Mouse (Mus musculus) spleen, adult 2 months (tissue): ENCODE measurements around the gene Orm3.

ENCODE experiments used
- CTCF ChIP-seq: fragments of 200-500 bp; IDR thresholded peaks from 2 replicates; pipeline ENCODE4 v1.5.1; 2011; ENCODE audit warnings: mild to moderate bottlenecking, inconsistent platforms; ENCODE audit not compliant: insufficient read depth, insufficient read length, insufficient replicate concordance; ENCODE audit errors: extremely low read depth
- POLR2A ChIP-seq: fragments of 200-500 bp; IDR thresholded peaks from 2 replicates; pipeline ENCODE4 v1.6.1; 2011; ENCODE audit warnings: low read depth, low read length, inconsistent platforms

DNA sequence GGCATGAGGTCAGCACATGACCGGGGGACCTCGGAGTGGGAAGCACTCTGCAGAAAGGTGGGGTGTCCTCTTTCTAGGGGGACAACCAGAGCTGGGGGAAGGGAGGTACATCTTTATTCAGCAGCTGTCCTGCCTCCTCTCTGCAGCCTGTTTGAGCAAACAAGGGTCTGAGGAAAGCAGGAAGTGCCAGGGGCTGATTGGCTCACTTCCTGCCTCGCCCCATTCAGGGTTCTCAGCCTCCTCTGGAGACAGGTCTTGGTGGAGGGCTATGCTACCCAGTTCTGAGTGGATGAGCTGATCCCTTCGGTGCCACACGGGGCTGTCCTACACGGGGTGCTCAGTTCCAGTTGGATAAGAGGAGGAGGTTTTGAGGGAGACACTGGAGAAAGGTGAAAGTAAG, 35.4 kb downstream of the Orm3 start:
- no peak for TF ChIP-seq POLR2A
- TF ChIP-seq CTCF = no peak
